Mouse (Mus musculus) kidney, embryonic 15.5 days (tissue): ENCODE measurements around the gene March5. TPM values are rescaled to one million over a fixed set of nuclear protein-coding genes. Genes with fewer than 3 reads are reported as not detected.
A peak's percentile ranks its signal among the peaks of the same experiment; 100 is the strongest.
"Not testable (repeated sequence)": the region's sequence is repeated elsewhere in the genome, so short reads cannot be mapped to it uniquely, and the experiment has no call there.

Source experiments
- ATAC-seq: fragments of 200-750 bp; cut with Nextera tagmentation; replicated peaks from 2 replicates; pipeline ENCODE4 v1.8.0; 2017; ENCODE audit warnings: moderate TSS enrichment; ENCODE audit not compliant: low FRiP score
- H3K27ac ChIP-seq: fragments of 300-500 bp; sonication (generic); 2 replicates; pipeline ENCODE4 v1.5.1; 2015; ENCODE audit warnings: mild to moderate bottlenecking, inconsistent platforms
- H3K27me3 ChIP-seq: fragments of 300-500 bp; sonication (generic); 2 replicates; pipeline ENCODE4 v1.6.1; 2015; ENCODE audit warnings: inconsistent platforms
- H3K36me3 ChIP-seq: fragments of 300-500 bp; sonication (generic); 2 replicates; pipeline ENCODE4 v1.6.1; 2015; ENCODE audit warnings: inconsistent platforms
- H3K4me1 ChIP-seq: fragments of 300-500 bp; sonication (generic); 2 replicates; pipeline ENCODE4 v1.6.1; 2015; ENCODE audit warnings: inconsistent platforms
- H3K4me2 ChIP-seq: fragments of 300-500 bp; sonication (generic); 2 replicates; pipeline ENCODE4 v1.6.1; 2015; ENCODE audit warnings: moderate library complexity, mild to moderate bottlenecking, inconsistent platforms
- H3K4me3 ChIP-seq: fragments of 300-500 bp; sonication (generic); replicated peaks from 2 replicates; pipeline ENCODE4 v1.5.1; 2015; ENCODE audit warnings: mild to moderate bottlenecking, inconsistent platforms
- H3K9ac ChIP-seq: fragments of 300-500 bp; sonication (generic); 2 replicates; pipeline ENCODE4 v1.6.1; 2015; ENCODE audit warnings: mild to moderate bottlenecking, inconsistent platforms
- H3K9me3 ChIP-seq: fragments of 300-500 bp; sonication (generic); replicated peaks from 2 replicates; pipeline ENCODE4 v1.6.1; 2016; ENCODE audit warnings: inconsistent platforms
- WGBS: fragments of 180-500 bp; shearing (Covaris S2); methylation state at CpG from one replicate; pipeline ENCODE4 v1.1.7; 2015; ENCODE audit warnings: mixed read lengths; 5-methylcytosine and 5-hydroxymethylcytosine counted together
- polyA plus RNA-seq: library from polyadenylated mRNA; unstranded; fragments of >200 nt; fragmentation: Nextera tagmentation; extraction: Ambion mirVana; gene quantifications from 2 replicates; pipeline ENCODE4 v1.2.1, GENCODE M21; 2015

Gene March5
- polyA plus RNA-seq, 1 experiment from 2014 or later, result 88.4 TPM

DNA sequence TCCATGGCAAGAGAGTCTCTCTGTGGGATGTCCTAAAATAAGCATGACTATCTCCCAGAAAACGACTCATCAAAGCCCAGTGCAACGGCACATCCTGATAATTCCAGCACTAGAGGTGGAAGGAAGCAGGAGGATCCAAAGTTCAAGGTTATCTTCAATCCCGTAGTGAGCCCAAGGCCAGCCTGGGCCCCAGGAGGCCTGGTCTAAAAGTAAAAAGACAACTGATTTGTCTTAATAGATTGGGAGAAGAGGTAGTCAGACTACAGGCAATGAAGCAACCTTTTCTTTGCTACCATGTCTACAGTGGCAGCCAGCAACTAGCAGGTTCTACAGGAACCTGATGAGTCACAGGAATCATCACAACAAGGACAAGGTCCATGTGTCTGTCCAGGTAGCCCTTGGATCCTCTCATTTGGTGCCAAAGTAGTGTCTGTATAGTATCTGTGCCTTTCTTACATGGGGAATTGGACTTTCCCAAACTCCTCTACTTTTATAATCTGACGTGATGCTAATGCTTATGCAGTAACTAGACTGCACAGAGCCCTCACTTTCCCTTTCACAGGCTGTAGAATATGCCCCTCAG, 18.9 kb upstream of the March5 start:
- Histone ChIP-seq H3K36me3 (no peaks in the 10 kb centered on the region), H3K4me3 (no peak overlapping the region), H3K4me1 (no peaks in the 10 kb centered on the region), H3K27ac (no peak overlapping the region), H3K9ac (no peak overlapping the region), H3K27me3 (no peaks in the 10 kb centered on the region), H3K4me2 (no peak overlapping the region), H3K9me3 (no peaks in the 10 kb centered on the region)
- WGBS, result 73% methylated on average over 4 of the region's 4 CpGs
- no peak for ATAC-seq

DNA sequence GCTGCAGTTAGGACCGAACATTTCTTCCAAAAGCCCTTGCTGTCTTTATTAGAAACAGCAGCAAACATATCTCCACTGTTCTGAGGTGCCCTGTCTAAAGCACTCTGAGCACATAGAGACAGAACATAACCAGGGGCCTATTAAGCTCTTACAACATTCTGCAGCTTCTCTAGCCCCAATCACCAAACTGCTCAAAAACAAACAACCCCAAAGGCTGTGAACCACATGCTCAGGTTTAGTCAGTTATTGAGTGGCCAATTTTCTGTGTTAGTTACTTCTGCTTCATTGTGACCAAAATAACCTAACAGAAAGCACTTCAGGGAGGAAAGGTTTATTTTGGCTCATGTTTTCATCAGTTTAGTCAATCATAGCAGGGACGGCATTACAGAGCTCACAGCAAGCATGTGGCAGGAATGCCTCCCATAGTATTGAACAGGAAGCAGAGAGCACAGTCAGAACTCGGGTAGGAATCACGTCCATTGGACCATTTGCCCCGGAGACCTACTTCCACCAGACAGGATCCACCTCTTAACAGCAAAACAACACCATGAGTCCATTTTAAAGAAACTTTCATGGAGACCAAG, 14.8 kb upstream of the March5 start:
- Histone ChIP-seq H3K27me3 (no peaks in the 10 kb centered on the region), H3K4me2 (no peak overlapping the region), H3K27ac (no peak overlapping the region), H3K4me3 (no peak overlapping the region), H3K4me1 (no peaks in the 10 kb centered on the region), H3K36me3 (no peaks in the 10 kb centered on the region), H3K9ac (no peak overlapping the region), H3K9me3 (no peaks in the 10 kb centered on the region)
- 58% methylated on average over 5 of the region's 5 CpGs for WGBS
- ATAC-seq, result no peak

DNA sequence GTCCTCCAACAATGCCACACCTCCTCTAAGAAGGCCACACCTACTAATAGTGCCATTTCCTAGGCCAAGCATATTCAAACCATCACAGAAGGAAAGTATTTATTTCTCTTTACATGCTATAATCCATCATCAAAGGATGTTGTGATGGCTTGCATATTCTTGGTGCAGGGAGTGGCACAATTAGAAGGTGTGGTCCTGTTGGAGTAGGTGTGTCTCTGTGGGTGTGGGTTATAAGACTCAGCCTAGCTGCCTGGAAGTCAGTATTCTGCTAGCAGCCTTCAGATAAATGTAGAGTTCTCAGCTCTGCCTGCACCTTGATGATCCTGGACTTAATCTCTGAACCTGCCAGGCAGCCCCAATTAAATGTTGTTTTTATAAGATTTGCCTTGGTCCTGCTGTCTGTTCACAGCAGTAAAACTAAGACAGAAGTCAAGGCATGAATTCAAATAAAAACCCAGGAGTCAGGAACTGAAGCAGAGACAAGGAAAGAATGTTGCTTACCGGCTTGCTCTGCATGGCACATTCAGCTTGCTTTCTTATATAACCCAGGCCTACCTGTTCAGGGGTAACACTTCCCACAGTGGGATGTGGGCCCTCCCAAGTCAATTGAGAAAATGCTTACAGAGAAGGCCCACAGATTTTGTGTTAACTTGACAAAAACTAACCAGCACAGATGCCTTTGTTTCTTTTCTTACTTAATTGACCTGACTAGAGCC, 9.0 kb upstream of the March5 start:
- Histone ChIP-seq H3K4me3 (no peak overlapping the region), H3K36me3 (no peaks in the 10 kb centered on the region), H3K9me3 (no peaks in the 10 kb centered on the region), H3K4me1 (no peaks in the 10 kb centered on the region), H3K27me3 (no peaks in the 10 kb centered on the region), H3K9ac (no peak overlapping the region), H3K27ac (no peak overlapping the region), H3K4me2 (no peak overlapping the region)
- 73% methylated on average over 1 of the region's 1 CpGs for WGBS
- no peak for ATAC-seq

GRCm38 (mm10) chr19:37199889-37200288, 7.5 kb upstream of the March5 start:
- Histone ChIP-seq H3K4me2 (no peak overlapping the region), H3K4me1 (no peaks in the 10 kb centered on the region), H3K9ac (no peak overlapping the region), H3K9me3 (no peaks in the 10 kb centered on the region), H3K27me3 (no peaks in the 10 kb centered on the region), H3K27ac (no peak overlapping the region), H3K4me3 (no peak overlapping the region), H3K36me3 (no peaks in the 10 kb centered on the region)
- WGBS, result 75% methylated on average over 2 of the region's 2 CpGs
- no peak for ATAC-seq

DNA sequence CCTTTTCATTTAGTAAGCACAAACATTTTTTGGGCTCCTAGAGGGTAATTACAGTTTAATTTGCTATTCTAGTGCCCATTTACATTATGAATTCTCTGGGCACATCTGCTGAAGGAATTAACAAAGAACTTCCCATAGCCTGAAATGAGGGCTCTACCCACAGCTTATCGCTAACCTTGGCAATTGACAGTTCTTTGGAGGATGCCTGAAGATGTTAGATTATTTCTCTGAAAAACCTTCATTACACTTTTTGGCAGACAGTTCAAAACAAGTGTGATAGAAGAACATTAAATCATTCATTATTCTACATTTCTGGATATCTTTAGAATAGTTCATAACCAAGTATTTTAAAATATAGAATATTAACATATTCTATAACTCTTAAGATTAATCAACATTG, 4.0 kb upstream of the March5 start:
- WGBS, result 97% methylated on average over 1 of the region's 1 CpGs
- H3K9me3 ChIP-seq, result no peaks in the 10 kb centered on the region
- ATAC-seq, result no peak
- H3K27me3 ChIP-seq, result no peaks in the 10 kb centered on the region
- no peak overlapping the region for H3K4me2 ChIP-seq
- no peak overlapping the region for H3K27ac ChIP-seq
- peaks cover 5% of the 10 kb centered on the region; the same call in 1 of the 2 replicates for H3K4me1 ChIP-seq
- no peak overlapping the region for H3K4me3 ChIP-seq
- H3K36me3 ChIP-seq, result no peaks in the 10 kb centered on the region
- H3K9ac ChIP-seq, result no peak overlapping the region

GRCm38 (mm10) chr19:37205155-37205554, 2.2 kb upstream of the March5 start:
- ATAC-seq, H3K4me2 ChIP-seq, H3K9ac ChIP-seq, H3K36me3 ChIP-seq, H3K9me3 ChIP-seq, H3K27ac ChIP-seq, H3K4me3 ChIP-seq, H3K27me3 ChIP-seq: not testable (repeated sequence)
- peaks cover 19% of the 10 kb centered on the region for H3K4me1 ChIP-seq

DNA sequence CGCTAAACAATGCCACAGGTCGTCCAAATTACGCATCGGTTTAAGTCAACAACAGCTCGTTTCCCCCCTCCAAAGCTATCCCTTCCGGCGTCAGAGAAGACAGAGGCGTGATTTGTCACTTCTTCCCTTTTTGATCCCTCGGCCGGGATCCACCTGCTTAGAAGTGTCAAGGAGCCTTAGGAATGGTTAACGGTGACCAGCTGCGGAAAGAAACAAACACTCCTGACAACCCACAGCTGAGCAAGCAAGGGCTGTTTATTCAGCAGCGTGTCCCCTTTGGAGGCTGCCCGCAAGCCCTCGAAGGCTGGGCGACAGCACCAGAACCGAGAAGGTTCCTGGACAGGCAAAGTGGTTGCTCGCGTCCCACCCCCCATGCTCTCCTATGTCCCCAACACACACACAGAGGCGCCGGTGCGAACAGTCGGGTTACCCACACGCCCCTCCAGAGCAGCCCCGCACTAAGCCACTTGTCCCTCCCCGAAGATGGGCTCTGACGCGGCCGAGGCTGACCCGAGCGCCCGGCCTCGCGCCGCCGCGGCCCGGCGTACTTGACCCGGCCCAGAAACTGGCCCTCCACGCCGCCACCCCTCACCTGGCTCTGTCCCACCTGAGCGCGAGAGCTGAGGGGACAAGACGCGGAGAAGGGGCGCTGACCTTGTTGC, 571 bp upstream of the March5 start:
- H3K4me2 ChIP-seq, result peak overlapping the region; percentile 98
- H3K4me3 ChIP-seq, result peak overlapping the region; percentile 97
- H3K27ac ChIP-seq, result peak overlapping the region; percentile 91
- no peaks in the 10 kb centered on the region for H3K27me3 ChIP-seq
- H3K4me1 ChIP-seq, result peaks cover 19% of the 10 kb centered on the region
- peaks cover 15% of the 10 kb centered on the region for H3K36me3 ChIP-seq
- ATAC-seq, result peak; percentile 76
- no peaks in the 10 kb centered on the region for H3K9me3 ChIP-seq
- WGBS, result under 1% methylated on average over 47 of the region's 47 CpGs
- peak overlapping the region; percentile 94 for H3K9ac ChIP-seq

- Histone ChIP-seq H3K9me3 (no peaks in the 10 kb centered on the region), H3K9ac (peak within 1 kb of the TSS; percentile 94), H3K27me3 (no peaks in the 10 kb centered on the region), H3K4me3 (peak within 1 kb of the TSS; percentile 97), H3K27ac (peak within 1 kb of the TSS; percentile 91), H3K4me2 (peak within 1 kb of the TSS; percentile 98), H3K36me3 (peaks cover 28% of the 10 kb centered on the region), H3K4me1 (peaks cover 19% of the 10 kb centered on the region)
- under 1% methylated on average over 15 of the region's 15 CpGs for WGBS
- ATAC-seq, result no peak
These were observed 923 bp downstream of the March5 start, which contains the start of gene Cpeb3 for GRCm38 (mm10) chr19:37208176-37208755. Gene Cpeb3, minus strand, starts transcription at chr19:37208601.

- peak overlapping the region; percentile 97 for H3K4me3 ChIP-seq
- no peak for ATAC-seq
- H3K4me1 ChIP-seq, result peaks cover 19% of the 10 kb centered on the region
- H3K9me3 ChIP-seq, result no peaks in the 10 kb centered on the region
- H3K27me3 ChIP-seq, result no peaks in the 10 kb centered on the region
- peaks cover 32% of the 10 kb centered on the region for H3K36me3 ChIP-seq
- H3K9ac ChIP-seq, result peak overlapping the region; percentile 94; the same call in 1 of the 2 replicates
- 60% methylated on average over 7 of the region's 7 CpGs for WGBS
- H3K27ac ChIP-seq, result no peak overlapping the region
- H3K4me2 ChIP-seq, result peak overlapping the region; percentile 98
These were observed 1.6 kb downstream of the March5 start for GRCm38 (mm10) chr19:37208986-37209385.

DNA sequence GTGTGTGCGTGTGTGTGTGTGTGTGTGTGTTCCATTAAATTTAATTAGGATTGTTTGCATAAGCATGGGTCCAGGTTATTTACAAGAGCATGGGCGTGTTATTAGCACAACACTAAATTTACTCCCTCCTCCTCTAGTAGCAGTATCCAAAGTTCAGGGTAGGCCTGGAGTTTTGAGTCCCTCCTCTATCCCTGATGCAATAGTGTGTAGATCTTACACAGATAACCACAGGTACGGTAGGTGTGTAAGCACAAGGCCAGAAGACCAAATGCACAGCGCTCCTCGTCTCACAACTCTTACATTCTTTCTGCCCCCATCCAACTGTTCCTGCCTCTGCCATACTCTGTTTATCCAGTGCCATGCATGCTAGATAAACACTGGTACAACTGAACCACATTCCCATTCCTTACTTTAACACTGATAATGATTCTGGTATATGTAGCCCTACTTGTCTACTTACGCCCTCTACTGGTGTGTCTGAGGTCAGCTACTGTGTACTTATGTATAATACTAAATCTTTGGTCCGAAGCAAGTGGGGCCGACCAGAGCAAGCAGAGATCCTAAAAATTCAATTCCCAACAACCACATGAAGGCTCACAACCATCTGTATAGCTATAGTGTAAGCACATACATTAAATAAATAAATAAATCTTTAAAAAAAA, 2.3 kb downstream of the March5 start:
- ATAC-seq, result no peak
- Histone ChIP-seq H3K4me3 (0 out of 2 replicates have a peak overlapping the region, but pooled peaks have one; percentile 97), H3K27me3 (no peaks in the 10 kb centered on the region), H3K9me3 (no peaks in the 10 kb centered on the region), H3K4me1 (peaks cover 19% of the 10 kb centered on the region), H3K27ac (no peak overlapping the region), H3K9ac (no peak overlapping the region), H3K36me3 (peaks cover 32% of the 10 kb centered on the region), H3K4me2 (peak overlapping the region; percentile 98)
- WGBS, result 85% methylated on average over 8 of the region's 8 CpGs

- no peak overlapping the region for H3K9ac ChIP-seq
- H3K27ac ChIP-seq, result no peak overlapping the region
- ATAC-seq, result no peak
- no peak overlapping the region for H3K4me2 ChIP-seq
- H3K4me1 ChIP-seq, result peaks cover 19% of the 10 kb centered on the region
- H3K9me3 ChIP-seq, result no peaks in the 10 kb centered on the region
- peaks cover 35% of the 10 kb centered on the region for H3K36me3 ChIP-seq
- no peak overlapping the region for H3K4me3 ChIP-seq
- no peaks in the 10 kb centered on the region for H3K27me3 ChIP-seq
- WGBS, result 96% methylated on average over 4 of the region's 4 CpGs
These were observed 3.1 kb downstream of the March5 start for GRCm38 (mm10) chr19:37210457-37210856.
